Mouse (Mus musculus): ENCODE measurements around the gene Cbfa2t3. TPM values are rescaled to one million over a fixed set of nuclear protein-coding genes. Genes with fewer than 3 reads are reported as not detected.

Gene Cbfa2t3
- polyA plus RNA-seq, 1 experiment: 0.07 TPM

GRCm38 (mm10) chr8:122695438-122696042 lies 3.4 kb downstream of the Cbfa2t3 start:
- no peak for TF ChIP-seq CTCF (IDR thresholded peaks at IDR 0.05; ENCODE audit: borderline replicate concordance, insufficient read depth, low read length)
- TF ChIP-seq POLR2A (IDR thresholded peaks at IDR 0.05; ENCODE audit: low read depth, low read length): no peak
- H3K27ac ChIP-seq (ENCODE audit: insufficient read depth, low read length): no peak overlapping the region
- H3K4me1 ChIP-seq (ENCODE audit: control insufficient read depth, insufficient read depth, low read length): no peaks in the 10 kb centered on the region
- no peak overlapping the region for H3K4me3 ChIP-seq (ENCODE audit: insufficient read depth, low read length)

GRCm38 (mm10) chr8:122692152-122692551 lies 6.8 kb downstream of the Cbfa2t3 start:
- no peak for TF ChIP-seq POLR2A (IDR thresholded peaks at IDR 0.05; ENCODE audit: low read depth, low read length)
- TF ChIP-seq CTCF (IDR thresholded peaks at IDR 0.05; ENCODE audit: borderline replicate concordance, insufficient read depth, low read length): no peak
- Histone ChIP-seq H3K27ac (ENCODE audit: insufficient read depth, low read length) (no peak overlapping the region), H3K4me1 (ENCODE audit: control insufficient read depth, insufficient read depth, low read length) (no peaks in the 10 kb centered on the region), H3K4me3 (ENCODE audit: insufficient read depth, low read length) (no peak overlapping the region)

DNA sequence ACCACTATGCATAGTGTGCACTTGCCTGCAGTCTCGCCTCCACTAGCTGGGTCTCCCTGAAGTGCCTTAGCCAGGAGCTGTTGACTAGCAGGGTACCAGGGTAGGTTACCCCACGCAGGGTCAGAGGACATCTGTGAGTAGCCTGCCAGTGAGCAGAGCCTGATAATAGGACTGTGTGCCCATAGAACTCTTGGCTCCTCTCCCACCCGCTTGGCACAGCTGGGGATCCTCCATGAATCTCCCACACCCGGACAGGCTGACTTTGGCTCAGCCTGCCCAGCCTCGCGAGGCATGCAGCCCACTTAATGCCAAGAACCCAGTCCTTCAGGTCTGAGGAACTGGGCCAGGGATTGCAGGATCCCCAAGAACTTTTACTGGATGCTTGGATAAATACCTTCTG lies 7.9 kb downstream of the Cbfa2t3 start:
- Histone ChIP-seq H3K4me1 (ENCODE audit: control insufficient read depth, insufficient read depth, low read length) (no peaks in the 10 kb centered on the region), H3K27ac (ENCODE audit: insufficient read depth, low read length) (no peak overlapping the region), H3K4me3 (ENCODE audit: insufficient read depth, low read length) (no peak overlapping the region)
- TF ChIP-seq POLR2A (IDR thresholded peaks at IDR 0.05; ENCODE audit: low read depth, low read length): no peak
- no peak for TF ChIP-seq CTCF (IDR thresholded peaks at IDR 0.05; ENCODE audit: borderline replicate concordance, insufficient read depth, low read length)

GRCm38 (mm10) chr8:122689315-122689714 lies 9.6 kb downstream of the Cbfa2t3 start:
- H3K4me1 ChIP-seq (ENCODE audit: control insufficient read depth, insufficient read depth, low read length): no peaks in the 10 kb centered on the region
- TF ChIP-seq CTCF (IDR thresholded peaks at IDR 0.05; ENCODE audit: borderline replicate concordance, insufficient read depth, low read length): no peak
- TF ChIP-seq POLR2A (IDR thresholded peaks at IDR 0.05; ENCODE audit: low read depth, low read length): no peak
- H3K27ac ChIP-seq (ENCODE audit: insufficient read depth, low read length): no peak overlapping the region
- no peak overlapping the region for H3K4me3 ChIP-seq (ENCODE audit: insufficient read depth, low read length)

DNA sequence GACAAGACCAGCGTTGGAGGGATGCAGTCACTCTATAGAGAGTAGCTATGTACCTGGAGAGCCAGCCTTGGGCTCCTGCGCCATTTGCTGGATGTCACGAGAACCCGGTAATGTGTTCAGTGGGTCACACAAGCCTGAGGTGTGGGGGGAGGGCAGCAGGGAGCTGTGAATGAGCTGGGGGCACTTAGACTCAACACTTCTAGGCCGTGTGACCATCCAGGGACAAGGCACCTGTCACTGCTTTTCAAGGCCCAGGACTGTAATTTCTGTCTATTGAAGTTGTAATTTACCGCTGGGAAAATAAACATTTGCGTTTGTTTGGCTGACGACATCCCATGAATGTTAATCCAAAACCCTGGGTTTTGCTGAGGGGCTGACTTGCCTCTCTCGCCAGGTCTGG lies 12.0 kb downstream of the Cbfa2t3 start:
- TF ChIP-seq POLR2A (IDR thresholded peaks at IDR 0.05; ENCODE audit: low read depth, low read length) (no peak), CTCF (IDR thresholded peaks at IDR 0.05; ENCODE audit: borderline replicate concordance, insufficient read depth, low read length) (no peak)
- H3K4me1 ChIP-seq (ENCODE audit: control insufficient read depth, insufficient read depth, low read length): no peaks in the 10 kb centered on the region
- H3K4me3 ChIP-seq (ENCODE audit: insufficient read depth, low read length): no peak overlapping the region
- H3K27ac ChIP-seq (ENCODE audit: insufficient read depth, low read length): no peak overlapping the region

GRCm38 (mm10) chr8:122685097-122685861 lies 13.6 kb downstream of the Cbfa2t3 start:
- TF ChIP-seq POLR2A (IDR thresholded peaks at IDR 0.05; ENCODE audit: low read depth, low read length) (no peak), CTCF (IDR thresholded peaks at IDR 0.05; ENCODE audit: borderline replicate concordance, insufficient read depth, low read length) (no peak)
- no peaks in the 10 kb centered on the region for H3K4me1 ChIP-seq (ENCODE audit: control insufficient read depth, insufficient read depth, low read length)
- no peak overlapping the region for H3K4me3 ChIP-seq (ENCODE audit: insufficient read depth, low read length)
- no peak overlapping the region for H3K27ac ChIP-seq (ENCODE audit: insufficient read depth, low read length)

GRCm38 (mm10) chr8:122682820-122683219 lies 16.1 kb downstream of the Cbfa2t3 start:
- TF ChIP-seq POLR2A (IDR thresholded peaks at IDR 0.05; ENCODE audit: low read depth, low read length) (no peak), CTCF (IDR thresholded peaks at IDR 0.05; ENCODE audit: borderline replicate concordance, insufficient read depth, low read length) (no peak)
- H3K27ac ChIP-seq (ENCODE audit: insufficient read depth, low read length): no peak overlapping the region
- H3K4me3 ChIP-seq (ENCODE audit: insufficient read depth, low read length): no peak overlapping the region
- H3K4me1 ChIP-seq (ENCODE audit: control insufficient read depth, insufficient read depth, low read length): no peaks in the 10 kb centered on the region

- TF ChIP-seq POLR2A (IDR thresholded peaks at IDR 0.05; ENCODE audit: low read depth, low read length) (no peak), CTCF (IDR thresholded peaks at IDR 0.05; ENCODE audit: borderline replicate concordance, insufficient read depth, low read length) (no peak)
- Histone ChIP-seq H3K27ac (ENCODE audit: insufficient read depth, low read length) (no peak overlapping the region), H3K4me1 (ENCODE audit: control insufficient read depth, insufficient read depth, low read length) (no peaks in the 10 kb centered on the region), H3K4me3 (ENCODE audit: insufficient read depth, low read length) (no peak overlapping the region)
Measured at GRCm38 (mm10) chr8:122680171-122680570, 18.7 kb downstream of the Cbfa2t3 start.

GRCm38 (mm10) chr8:122679325-122679920 lies 19.5 kb downstream of the Cbfa2t3 start:
- no peak overlapping the region for H3K4me3 ChIP-seq (ENCODE audit: insufficient read depth, low read length)
- H3K4me1 ChIP-seq (ENCODE audit: control insufficient read depth, insufficient read depth, low read length): no peaks in the 10 kb centered on the region
- TF ChIP-seq POLR2A (IDR thresholded peaks at IDR 0.05; ENCODE audit: low read depth, low read length): no peak
- TF ChIP-seq CTCF (IDR thresholded peaks at IDR 0.05; ENCODE audit: borderline replicate concordance, insufficient read depth, low read length): no peak
- H3K27ac ChIP-seq (ENCODE audit: insufficient read depth, low read length): no peak overlapping the region

DNA sequence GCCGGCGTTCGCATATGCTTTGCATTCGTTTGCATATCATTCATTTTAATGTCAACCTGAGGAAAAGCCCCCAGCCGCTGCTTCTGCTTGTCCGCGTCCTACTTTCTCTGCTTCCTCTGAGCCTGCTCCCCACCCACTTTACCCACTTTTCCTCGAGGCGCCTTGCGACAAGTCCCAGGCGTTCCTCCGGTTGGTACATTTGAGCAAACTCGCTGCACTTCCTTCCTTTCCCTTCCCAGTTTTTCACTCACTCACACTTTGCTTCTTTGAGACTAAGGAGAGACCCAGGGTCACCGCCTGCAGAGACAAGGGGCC lies 20.1 kb downstream of the Cbfa2t3 start:
- H3K4me3 ChIP-seq (ENCODE audit: insufficient read depth, low read length): no peak overlapping the region
- H3K27ac ChIP-seq (ENCODE audit: insufficient read depth, low read length): no peak overlapping the region
- TF ChIP-seq POLR2A (IDR thresholded peaks at IDR 0.05; ENCODE audit: low read depth, low read length) (no peak), CTCF (IDR thresholded peaks at IDR 0.05; ENCODE audit: borderline replicate concordance, insufficient read depth, low read length) (no peak)
- H3K4me1 ChIP-seq (ENCODE audit: control insufficient read depth, insufficient read depth, low read length): no peaks in the 10 kb centered on the region
